Mouse (Mus musculus) erythroblast, embryonic 14.5 days (primary cell): ENCODE data around the gene Pdzd4.

Experiments used
- GATA1 ChIP-seq: IDR thresholded peaks from 2 replicates; pipeline ENCODE4 v1.6.1; 2012; ENCODE audit warnings: low read length, inconsistent platforms, mixed read lengths
- TAL1 ChIP-seq: IDR thresholded peaks from 3 replicates; pipeline ENCODE4 v1.6.1; 2012; ENCODE audit warnings: low read length, inconsistent platforms, mixed read lengths

DNA sequence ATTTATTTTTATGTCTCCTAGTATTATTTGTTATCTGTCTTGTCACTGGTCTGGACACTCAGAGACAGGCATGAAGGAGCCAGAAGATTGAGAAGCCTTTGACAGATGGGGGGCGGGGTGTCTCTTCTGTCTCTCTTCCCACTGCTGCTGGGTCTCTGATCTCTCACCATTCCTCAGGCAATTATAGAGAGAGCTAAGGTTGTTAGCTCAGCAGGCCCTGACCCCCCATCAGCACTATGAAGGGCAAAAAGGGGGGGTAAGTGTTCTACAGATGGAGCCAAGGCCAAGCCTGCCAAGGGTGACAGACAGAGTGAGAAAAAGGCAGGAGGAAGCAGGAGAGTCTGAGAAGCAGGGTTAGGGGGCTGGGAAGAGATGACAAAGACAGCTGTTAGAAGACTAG lies 47.2 kb upstream of the Pdzd4 start:
- TF ChIP-seq TAL1 (no peak), GATA1 (no peak)
